Mouse (Mus musculus) kidney, adult 2 months (tissue): ENCODE data around the gene Smg1. TPM values are rescaled to one million over a fixed set of nuclear protein-coding genes. Genes with fewer than 3 reads are reported as not detected.
A peak's percentile ranks its signal among the peaks of the same experiment; 100 is the strongest.

Source experiments
- DNase-seq: peaks from one replicate; pipeline ENCODE4 v3.0.0; 2021
- H3K27ac ChIP-seq: fragments of 200-500 bp; 2 replicates; pipeline ENCODE4 v1.5.1; 2012; ENCODE audit warnings: low read depth, low read length, control low read depth, inconsistent platforms; ENCODE audit not compliant: insufficient read depth
- H3K27me3 ChIP-seq: fragments of 200-500 bp; replicated peaks from 2 replicates; pipeline ENCODE4 v1.6.1; 2012; ENCODE audit warnings: mild to moderate bottlenecking, moderate library complexity, low read length, inconsistent platforms; ENCODE audit not compliant: control insufficient read depth, insufficient read depth
- H3K36me3 ChIP-seq: fragments of 200-500 bp; 2 replicates; pipeline ENCODE4 v1.6.1; 2012; ENCODE audit warnings: mild to moderate bottlenecking, moderate library complexity, low read length, inconsistent platforms; ENCODE audit not compliant: control insufficient read depth, insufficient read depth
- H3K4me1 ChIP-seq: fragments of 200-500 bp; 2 replicates; pipeline ENCODE4 v1.6.1; 2011; ENCODE audit warnings: low read length; ENCODE audit not compliant: control insufficient read depth, insufficient read depth
- H3K4me3 ChIP-seq: fragments of 200-500 bp; 2 replicates; pipeline ENCODE4 v1.5.1; 2011; ENCODE audit warnings: mild to moderate bottlenecking, low read depth, low read length, control low read depth; ENCODE audit not compliant: insufficient read depth
- CTCF ChIP-seq: fragments of 200-500 bp; conservative IDR thresholded peaks from 2 replicates; pipeline ENCODE4 v1.5.1; 2011; ENCODE audit warnings: low read depth, mild to moderate bottlenecking, control low read depth, low read length, moderate library complexity, mixed read lengths; ENCODE audit not compliant: insufficient read depth, insufficient read length
- POLR2A ChIP-seq: fragments of 200-500 bp; IDR thresholded peaks from one replicate; pipeline ENCODE4 v1.6.1; 2011; ENCODE audit warnings: low read depth, low read length, control low read depth
- WGBS: fragments of 180-500 bp; shearing (Covaris S2); methylation state at CpG from one replicate; pipeline ENCODE4 v1.1.7; 2018; 5-methylcytosine and 5-hydroxymethylcytosine counted together
- polyA plus RNA-seq: library from polyadenylated mRNA; depleted of rRNA; stranded (reverse); fragments of >200 nt; gene quantifications from 2 replicates; pipeline ENCODE4 v1.2.3, GENCODE M21; 2012

The Smg1 gene
- polyA plus RNA-seq, 1 experiment, result 15.5 TPM

- no peaks in the 10 kb centered on the region for H3K27me3 ChIP-seq
- TF ChIP-seq POLR2A, result no peak
- no peak for TF ChIP-seq CTCF
- no peak for DNase-seq
- no peaks in the 10 kb centered on the region for H3K36me3 ChIP-seq
- WGBS, result 94% methylated on average over 5 of the region's 5 CpGs
- no peak overlapping the region for H3K27ac ChIP-seq
- H3K4me1 ChIP-seq, result peaks cover 4% of the 10 kb centered on the region
- H3K4me3 ChIP-seq, result no peak overlapping the region
Observed at GRCm38 (mm10) chr7:118274851-118275250, 31.4 kb upstream of the Smg1 start.

- no peak for DNase-seq
- no peak overlapping the region for H3K4me3 ChIP-seq
- no peaks in the 10 kb centered on the region for H3K27me3 ChIP-seq
- H3K27ac ChIP-seq, result no peak overlapping the region
- peaks cover 4% of the 10 kb centered on the region for H3K4me1 ChIP-seq
- WGBS, result 70% methylated on average over 7 of the region's 7 CpGs
- TF ChIP-seq POLR2A (no peak), CTCF (no peak)
- no peaks in the 10 kb centered on the region for H3K36me3 ChIP-seq
Observed at GRCm38 (mm10) chr7:118274169-118274568, 30.7 kb upstream of the Smg1 start.

GRCm38 (mm10) chr7:118266099-118266498 lies 22.6 kb upstream of the Smg1 start:
- H3K27ac ChIP-seq, result no peak overlapping the region
- H3K4me3 ChIP-seq, result no peak overlapping the region
- TF ChIP-seq POLR2A (no peak), CTCF (no peak)
- no peaks in the 10 kb centered on the region for H3K4me1 ChIP-seq
- DNase-seq, result no peak
- no peaks in the 10 kb centered on the region for H3K36me3 ChIP-seq
- 94% methylated on average over 6 of the region's 6 CpGs for WGBS
- no peaks in the 10 kb centered on the region for H3K27me3 ChIP-seq

GRCm38 (mm10) chr7:118263606-118264005 lies 20.1 kb upstream of the Smg1 start:
- Histone ChIP-seq H3K4me1 (no peaks in the 10 kb centered on the region), H3K4me3 (no peak overlapping the region), H3K27me3 (no peaks in the 10 kb centered on the region), H3K27ac (no peak overlapping the region), H3K36me3 (no peaks in the 10 kb centered on the region)
- TF ChIP-seq POLR2A, result no peak
- 61% methylated on average over 1 of the region's 1 CpGs for WGBS
- DNase-seq, result no peak

- Histone ChIP-seq H3K36me3 (no peaks in the 10 kb centered on the region), H3K4me3 (no peak overlapping the region), H3K27me3 (no peaks in the 10 kb centered on the region), H3K27ac (no peak overlapping the region), H3K4me1 (no peaks in the 10 kb centered on the region)
- no peak for DNase-seq
- 46% methylated on average over 5 of the region's 5 CpGs for WGBS
- TF ChIP-seq CTCF, result no peak
- no peak for TF ChIP-seq POLR2A
Observed at GRCm38 (mm10) chr7:118262409-118262808, 18.9 kb upstream of the Smg1 start.

- TF ChIP-seq POLR2A, result no peak
- TF ChIP-seq CTCF, result no peak
Observed at GRCm38 (mm10) chr7:118259676-118260305, 16.3 kb upstream of the Smg1 start.

GRCm38 (mm10) chr7:118258451-118258850 lies 15.0 kb upstream of the Smg1 start:
- Histone ChIP-seq H3K4me3 (no peak overlapping the region), H3K4me1 (no peaks in the 10 kb centered on the region), H3K27me3 (no peaks in the 10 kb centered on the region), H3K27ac (no peak overlapping the region), H3K36me3 (no peaks in the 10 kb centered on the region)
- DNase-seq, result no peak
- no peak for TF ChIP-seq CTCF
- TF ChIP-seq POLR2A, result no peak

More at GRCm38 (mm10) chr7:118259676-118260305, 16.3 kb upstream of the Smg1 start:
- Histone ChIP-seq H3K36me3 (no peaks in the 10 kb centered on the region), H3K4me1 (no peaks in the 10 kb centered on the region), H3K4me3 (no peak overlapping the region), H3K27ac (no peak overlapping the region), H3K27me3 (no peaks in the 10 kb centered on the region)
- no peak for DNase-seq
- WGBS, result 86% methylated on average over 7 of the region's 7 CpGs

GRCm38 (mm10) chr7:118256740-118257139 lies 13.3 kb upstream of the Smg1 start:
- Histone ChIP-seq H3K27ac (no peak overlapping the region), H3K4me3 (no peak overlapping the region), H3K4me1 (peaks cover 8% of the 10 kb centered on the region), H3K27me3 (no peaks in the 10 kb centered on the region), H3K36me3 (no peaks in the 10 kb centered on the region)
- DNase-seq, result peak; percentile 36
- 88% methylated on average over 6 of the region's 6 CpGs for WGBS
- no peak for TF ChIP-seq POLR2A
- TF ChIP-seq CTCF, result no peak
